Mouse (Mus musculus) midbrain, embryonic 11.5 days (tissue): Measurements from ENCODE around the gene Cnot10. TPM values are rescaled to one million over a fixed set of nuclear protein-coding genes. Genes with fewer than 3 reads are reported as not detected.
"Not testable (repeated sequence)": the region's sequence is repeated elsewhere in the genome, so short reads cannot be mapped to it uniquely, and the experiment has no call there.

Source experiments
- ATAC-seq: fragments of 200-750 bp; cut with Nextera tagmentation; 2 replicates; pipeline ENCODE4 v1.8.0; 2017; ENCODE audit warnings: moderate TSS enrichment, moderate library complexity; ENCODE audit not compliant: low FRiP score
- DNase-seq: peaks from one replicate; pipeline ENCODE4 v3.0.0; 2015; ENCODE audit warnings: low spot score; ENCODE audit errors: missing footprints
- H3K27ac ChIP-seq: fragments of 300-500 bp; sonication (generic); 2 replicates; pipeline ENCODE4 v1.5.1; 2014; ENCODE audit warnings: low read depth, low read length
- H3K27me3 ChIP-seq: fragments of 300-500 bp; sonication (generic); 2 replicates; pipeline ENCODE4 v1.6.1; 2014; ENCODE audit warnings: mild to moderate bottlenecking, low read length, moderate library complexity, mixed read lengths; ENCODE audit not compliant: control insufficient read depth, insufficient read depth
- H3K36me3 ChIP-seq: fragments of 300-500 bp; sonication (generic); 2 replicates; pipeline ENCODE4 v1.6.1; 2014; ENCODE audit warnings: mild to moderate bottlenecking, low read length, moderate library complexity, mixed read lengths; ENCODE audit not compliant: control insufficient read depth, insufficient read depth
- H3K4me1 ChIP-seq: fragments of 300-500 bp; sonication (generic); 2 replicates; pipeline ENCODE4 v1.6.1; 2014; ENCODE audit warnings: low read length; ENCODE audit not compliant: control insufficient read depth, insufficient read depth
- H3K4me2 ChIP-seq: fragments of 300-500 bp; sonication (generic); 2 replicates; pipeline ENCODE4 v1.6.1; 2014; ENCODE audit warnings: mild to moderate bottlenecking, moderate library complexity
- H3K4me3 ChIP-seq: fragments of 300-500 bp; sonication (generic); 2 replicates; pipeline ENCODE4 v1.5.1; 2014; ENCODE audit warnings: low read depth, low read length
- H3K9ac ChIP-seq: fragments of 300-500 bp; sonication (generic); 2 replicates; pipeline ENCODE4 v1.6.1; 2014; ENCODE audit warnings: low read length
- H3K9me3 ChIP-seq: fragments of 300-500 bp; sonication (generic); 2 replicates; pipeline ENCODE4 v1.6.1; 2016; ENCODE audit warnings: low read length; ENCODE audit not compliant: control insufficient read depth
- whole genome bisulfite sequencing: fragments of 180-500 bp; shearing (Covaris S2); extraction: QIAGEN DNeasy Blood & Tissue Kit; methylation state at CpG from one replicate; pipeline ENCODE4 v1.1.7; 2014; 5-methylcytosine and 5-hydroxymethylcytosine counted together
- polyA plus RNA-seq: library from polyadenylated mRNA; unstranded; fragments of >200 nt; fragmentation: Nextera tagmentation; extraction: Ambion mirVana; gene quantifications from 2 replicates; pipeline ENCODE4 v1.2.1, GENCODE M21; 2014

The Cnot10 gene
- polyA plus RNA-seq, 1 experiment from 2014 or later, result 67.4 TPM

GRCm38 (mm10) chr9:114660506-114660905 lies 20.5 kb upstream of the Cnot10 start:
- no peak overlapping the region for H3K4me3 ChIP-seq
- no peak overlapping the region for H3K4me2 ChIP-seq
- H3K9ac ChIP-seq, result 0 out of 2 replicates have a peak overlapping the region, but pooled peaks have one; percentile 14
- H3K9me3 ChIP-seq, result no peaks in the 10 kb centered on the region
- no peaks in the 10 kb centered on the region for H3K36me3 ChIP-seq
- DNase-seq (no peak), ATAC-seq (no peak)
- H3K4me1 ChIP-seq, result peaks cover 7% of the 10 kb centered on the region
- WGBS, result 57% methylated on average over 6 of the region's 6 CpGs
- H3K27ac ChIP-seq, result no peak overlapping the region; the same call in 1 of the 2 replicates
- no peaks in the 10 kb centered on the region for H3K27me3 ChIP-seq

GRCm38 (mm10) chr9:114656701-114657100 lies 16.7 kb upstream of the Cnot10 start:
- Histone ChIP-seq H3K4me3 (no peak overlapping the region), H3K27me3 (no peaks in the 10 kb centered on the region), H3K4me1 (peaks cover 7% of the 10 kb centered on the region; the same call in 1 of the 2 replicates), H3K36me3 (no peaks in the 10 kb centered on the region), H3K4me2 (no peak overlapping the region), H3K9me3 (no peaks in the 10 kb centered on the region), H3K27ac (no peak overlapping the region), H3K9ac (no peak overlapping the region)
- DNase-seq (no peak), ATAC-seq (no peak)
- 92% methylated on average over 3 of the region's 3 CpGs for WGBS

- Histone ChIP-seq H3K27ac (no peak overlapping the region), H3K9me3 (no peaks in the 10 kb centered on the region), H3K27me3 (no peaks in the 10 kb centered on the region), H3K9ac (no peak overlapping the region), H3K4me3 (no peak overlapping the region), H3K4me2 (no peak overlapping the region), H3K4me1 (peaks cover 2% of the 10 kb centered on the region; the same call in 1 of the 2 replicates), H3K36me3 (no peaks in the 10 kb centered on the region)
- 80% methylated on average over 4 of the region's 4 CpGs for WGBS
- ATAC-seq (no peak), DNase-seq (no peak)
Observed at GRCm38 (mm10) chr9:114655356-114655755, 15.4 kb upstream of the Cnot10 start.

- no peak for ATAC-seq
Observed at GRCm38 (mm10) chr9:114650938-114651634, 11.1 kb upstream of the Cnot10 start.

GRCm38 (mm10) chr9:114649371-114649770 lies 9.4 kb upstream of the Cnot10 start:
- peak; percentile 77 for DNase-seq
- H3K27me3 ChIP-seq, result no peaks in the 10 kb centered on the region
- H3K4me3 ChIP-seq, result no peak overlapping the region
- 81% methylated on average over 5 of the region's 5 CpGs for WGBS
- no peaks in the 10 kb centered on the region for H3K36me3 ChIP-seq
- no peaks in the 10 kb centered on the region for H3K4me1 ChIP-seq
- no peak overlapping the region for H3K9ac ChIP-seq
- no peak overlapping the region for H3K27ac ChIP-seq
- no peaks in the 10 kb centered on the region for H3K9me3 ChIP-seq
- no peak overlapping the region for H3K4me2 ChIP-seq
- no peak for ATAC-seq

More at GRCm38 (mm10) chr9:114650938-114651634, 11.1 kb upstream of the Cnot10 start:
- H3K36me3 ChIP-seq, result no peaks in the 10 kb centered on the region
- no peak overlapping the region for H3K4me2 ChIP-seq
- DNase-seq, result peak; percentile 76
- WGBS, result 62% methylated on average over 21 of the region's 21 CpGs
- no peaks in the 10 kb centered on the region for H3K4me1 ChIP-seq
- H3K4me3 ChIP-seq, result no peak overlapping the region
- H3K27me3 ChIP-seq, result no peaks in the 10 kb centered on the region
- H3K9me3 ChIP-seq, result no peaks in the 10 kb centered on the region
- no peak overlapping the region for H3K9ac ChIP-seq
- no peak overlapping the region for H3K27ac ChIP-seq

- ATAC-seq, H3K4me1 ChIP-seq, H3K36me3 ChIP-seq, H3K9me3 ChIP-seq, H3K27me3 ChIP-seq, H3K4me2 ChIP-seq, H3K9ac ChIP-seq, H3K4me3 ChIP-seq, H3K27ac ChIP-seq: not testable (repeated sequence)
- DNase-seq, result peak; percentile 79
- 54% methylated on average over 8 of the region's 9 CpGs for WGBS
Observed at GRCm38 (mm10) chr9:114648472-114648871, 8.5 kb upstream of the Cnot10 start.

- 81% methylated on average over 28 of the region's 28 CpGs for WGBS
- H3K9me3 ChIP-seq, result no peaks in the 10 kb centered on the region
- ATAC-seq (no peak), DNase-seq (peak; percentile 72)
- no peaks in the 10 kb centered on the region for H3K4me1 ChIP-seq
- no peak overlapping the region for H3K27ac ChIP-seq
- H3K36me3 ChIP-seq, result no peaks in the 10 kb centered on the region
- H3K4me2 ChIP-seq, result no peak overlapping the region
- no peak overlapping the region for H3K9ac ChIP-seq
- no peaks in the 10 kb centered on the region; the same call in 1 of the 2 replicates for H3K27me3 ChIP-seq
- no peak overlapping the region for H3K4me3 ChIP-seq
Observed at GRCm38 (mm10) chr9:114647506-114648432, 7.8 kb upstream of the Cnot10 start.

GRCm38 (mm10) chr9:114646556-114647505 lies 6.8 kb upstream of the Cnot10 start:
- ATAC-seq (no peak), DNase-seq (peak; percentile 60)
- no peaks in the 10 kb centered on the region for H3K9me3 ChIP-seq
- WGBS, result 85% methylated on average over 12 of the region's 12 CpGs
- H3K27ac ChIP-seq, result no peak overlapping the region
- no peak overlapping the region for H3K4me2 ChIP-seq
- H3K27me3 ChIP-seq, result no peaks in the 10 kb centered on the region; the same call in 1 of the 2 replicates
- no peaks in the 10 kb centered on the region for H3K36me3 ChIP-seq
- H3K4me1 ChIP-seq, result no peaks in the 10 kb centered on the region
- H3K4me3 ChIP-seq, result no peak overlapping the region
- no peak overlapping the region for H3K9ac ChIP-seq
